Mouse (Mus musculus): ENCODE data around the gene Olfr985. TPM values are rescaled to one million over a fixed set of nuclear protein-coding genes. Genes with fewer than 3 reads are reported as not detected.

Gene Olfr985
- total RNA-seq (2023; ENCODE audit: inconsistent age), result not detected in 4 replicates

DNA sequence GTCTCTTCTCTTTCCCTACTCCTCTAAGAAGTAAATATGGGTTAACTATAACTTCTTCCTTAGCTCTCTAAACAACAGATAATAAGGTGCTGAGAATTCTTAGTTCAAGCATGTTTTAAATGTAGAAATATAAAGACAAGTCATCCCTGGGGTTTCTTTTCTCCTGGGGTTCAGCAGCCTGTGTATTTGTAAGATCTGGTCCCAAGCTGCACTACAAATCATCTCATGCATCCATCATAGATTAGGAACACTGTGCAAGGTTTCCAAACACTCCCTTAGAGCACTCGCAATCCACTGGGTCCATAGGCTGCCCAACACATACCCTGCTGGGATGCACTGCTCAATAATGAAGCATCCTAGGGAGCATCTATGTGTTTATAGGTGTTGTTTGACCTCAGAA, at the start of gene Olfr985:
Gene Olfr985, minus strand, starts transcription at position 101 of the 400 bp plus-strand sequence.

DNA sequence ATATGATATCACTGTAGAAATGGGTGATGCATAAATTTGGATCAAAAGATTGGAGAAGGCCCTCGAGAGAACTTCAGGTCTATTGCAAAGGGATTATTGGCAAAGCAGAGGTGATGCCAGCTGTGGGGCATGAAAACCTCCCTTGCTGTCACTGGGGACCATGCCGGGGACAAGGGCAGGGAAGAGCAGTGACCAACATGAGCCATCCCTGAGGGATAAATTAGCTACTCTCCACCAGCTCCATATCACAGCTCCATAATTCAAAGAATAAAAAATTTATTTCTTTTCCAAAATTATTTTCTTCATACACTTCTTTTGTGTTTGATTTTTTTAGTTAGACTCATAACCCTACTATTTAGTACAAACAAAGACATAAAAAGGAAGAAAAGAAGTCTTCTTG, 15.9 kb downstream of the Olfr985 start, which contains the start of gene Olfr984:
Gene Olfr984, minus strand, starts transcription at position 101 of the 400 bp plus-strand sequence.

DNA sequence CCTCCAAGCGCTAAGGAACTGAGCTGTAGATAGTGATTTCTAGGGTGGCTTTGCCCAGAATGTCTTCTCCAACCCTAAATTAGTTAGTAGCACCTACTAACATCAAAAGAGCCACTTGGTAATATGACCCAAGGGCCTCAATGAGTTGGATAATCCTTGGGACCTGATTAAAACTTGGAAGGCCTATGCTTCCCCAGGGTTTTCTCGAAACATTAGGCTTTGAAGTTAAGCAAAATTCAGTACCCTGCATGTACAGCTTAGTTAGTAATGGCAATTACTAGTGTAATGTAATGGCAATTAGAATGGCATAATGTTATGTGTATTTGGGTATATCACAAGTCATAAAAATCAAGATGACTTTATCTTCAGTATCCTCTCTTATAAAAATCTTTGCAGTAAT, 36.5 kb downstream of the Olfr985 start, which contains the start of gene Olfr983:
Gene Olfr983, minus strand, starts transcription at position 101 of the 400 bp plus-strand sequence.

Other genes with a start within 250 kb of the Olfr985 start
- not detected in 4 replicates for gene Olfr229, start 222.8 kb downstream of the Olfr985 start, total RNA-seq (2023; ENCODE audit: inconsistent age)
- not detected in 4 replicates for gene Olfr974, start 192.7 kb downstream of the Olfr985 start, total RNA-seq (2023; ENCODE audit: inconsistent age)
- gene Olfr975, start 178.1 kb downstream of the Olfr985 start, total RNA-seq (2023; ENCODE audit: inconsistent age), result not detected in 4 replicates
- not detected in 4 replicates for gene Olfr976, start 169.1 kb downstream of the Olfr985 start, total RNA-seq (2023; ENCODE audit: inconsistent age)
- gene Olfr978, start 138.1 kb downstream of the Olfr985 start, total RNA-seq (2023; ENCODE audit: inconsistent age), result not detected in 4 replicates
- gene Olfr979, start 126.7 kb downstream of the Olfr985 start, total RNA-seq (2023; ENCODE audit: inconsistent age), result not detected in 4 replicates
- gene Olfr980, start 120.6 kb downstream of the Olfr985 start, total RNA-seq (2023; ENCODE audit: inconsistent age), result not detected in 4 replicates
- gene Olfr981, start 108.7 kb downstream of the Olfr985 start, total RNA-seq (2023; ENCODE audit: inconsistent age), result not detected in 4 replicates
- gene Olfr982, start 56.4 kb downstream of the Olfr985 start, total RNA-seq (2023; ENCODE audit: inconsistent age), result not detected in 4 replicates
- not detected in 4 replicates for gene Olfr983, start 36.6 kb downstream of the Olfr985 start, total RNA-seq (2023; ENCODE audit: inconsistent age)
- gene Olfr984, start 16.0 kb downstream of the Olfr985 start, total RNA-seq (2023; ENCODE audit: inconsistent age), result not detected in 4 replicates
- not detected in 4 replicates for gene Tmem225, start 17.9 kb upstream of the Olfr985 start, total RNA-seq (2023; ENCODE audit: inconsistent age)
- gene Olfr986, start 50.7 kb upstream of the Olfr985 start, total RNA-seq (2023; ENCODE audit: inconsistent age), result not detected in 4 replicates
- gene Zfp202, start 62.1 kb upstream of the Olfr985 start, total RNA-seq (2023; ENCODE audit: inconsistent age), result 1.5 to 2.3 TPM (median 1.9 TPM) in 4 replicates
- gene Scn3b, start 139.0 kb upstream of the Olfr985 start, total RNA-seq (2023; ENCODE audit: inconsistent age), result not detected in 4 replicates

All from B cell, adult (primary cell).